Mouse (Mus musculus) CH12.LX (cell line): ENCODE data around the gene Slc22a17. TPM values are rescaled to one million over a fixed set of nuclear protein-coding genes. Genes with fewer than 3 reads are reported as not detected.

Source experiments
- DNase-seq: peaks from one replicate; pipeline ENCODE4 v3.0.0-alpha.2; 2013; ENCODE audit errors: extremely low read depth
- H3K27ac ChIP-seq: 2 replicates; pipeline ENCODE4 v1.5.1; 2012; ENCODE audit warnings: low read depth, mild to moderate bottlenecking, control low read depth, moderate library complexity; ENCODE audit not compliant: insufficient read depth
- H3K27me3 ChIP-seq: replicated peaks from 2 replicates; pipeline ENCODE3; 2012; ENCODE audit warnings: inconsistent platforms
- H3K36me3 ChIP-seq, 2 experiments: replicated peaks in 1 of 2; 2 replicates each; pipeline versions ENCODE3 to v1.6.1; 2012; ENCODE audit warnings: inconsistent platforms in 1 of 2, low read length in 1 of 2, mild to moderate bottlenecking in 1 of 2, mixed read lengths in 1 of 2, moderate library complexity in 1 of 2; ENCODE audit not compliant: control insufficient read depth in 1 of 2, insufficient read depth in 1 of 2
- H3K4me1 ChIP-seq, 2 experiments: 2 replicates each; pipeline ENCODE4 v1.6.1; 2012; ENCODE audit warnings: inconsistent platforms in 1 of 2, moderate library complexity in 1 of 2; ENCODE audit not compliant: insufficient read depth in 2 of 2, control insufficient read depth in 1 of 2
- H3K4me2 ChIP-seq: 2 replicates; pipeline ENCODE4 v1.6.1; 2012; ENCODE audit warnings: low read depth, mild to moderate bottlenecking, control low read depth; ENCODE audit not compliant: poor library complexity, insufficient read depth, severe bottlenecking
- H3K4me3 ChIP-seq, 3 experiments: fragments of 150-350 bp in 1 of 3; sonication (generic) in 1 of 3; replicated peaks in 1 of 3; 2 replicates each; pipeline versions ENCODE3 to v1.5.1; 2011 to 2012; ENCODE audit warnings: low read depth in 2 of 3, low read length in 2 of 3, mild to moderate bottlenecking in 2 of 3, moderate library complexity in 2 of 3, control low read depth in 1 of 3, improper control_type of control experiment in 1 of 3, inconsistent platforms in 1 of 3, mixed read lengths in 1 of 3; ENCODE audit not compliant: poor library complexity in 1 of 3
- H3K79me2 ChIP-seq: replicated peaks from 2 replicates; pipeline ENCODE4 v1.6.1; 2012; ENCODE audit warnings: mild to moderate bottlenecking, moderate library complexity; ENCODE audit not compliant: control insufficient read depth, poor library complexity, insufficient read depth, severe bottlenecking; ENCODE audit errors: extremely low read depth
- H3K9ac ChIP-seq: 2 replicates; pipeline ENCODE4 v1.6.1; 2012; ENCODE audit warnings: low read depth, mild to moderate bottlenecking, control low read depth, moderate library complexity; ENCODE audit not compliant: insufficient read depth
- H3K9me3 ChIP-seq: replicated peaks from 2 replicates; pipeline ENCODE3; 2012; ENCODE audit warnings: low read length, inconsistent platforms, mixed read lengths
- BHLHE40 ChIP-seq: IDR thresholded peaks from 2 replicates; pipeline ENCODE4 v1.6.1; 2011; ENCODE audit warnings: mild to moderate bottlenecking, low read depth, low read length, improper control_type of control experiment
- CHD1 ChIP-seq: IDR thresholded peaks from 2 replicates; pipeline ENCODE4 v1.6.1; 2012; ENCODE audit warnings: low read depth, low read length, improper control_type of control experiment, inconsistent platforms
- CTCF ChIP-seq, 2 experiments: IDR thresholded peaks in 1 of 2; conservative IDR thresholded peaks in 1 of 2; 2 replicates each; pipeline ENCODE4 v1.5.1; 2011 to 2012; ENCODE audit warnings: low read depth in 2 of 2, low read length in 2 of 2, improper control_type of control experiment in 1 of 2, inconsistent platforms in 1 of 2, mild to moderate bottlenecking in 1 of 2, moderate library complexity in 1 of 2
- ELF1 ChIP-seq: IDR thresholded peaks from 2 replicates; pipeline ENCODE4 v1.6.1; 2014; ENCODE audit warnings: low read depth, mild to moderate bottlenecking, inconsistent platforms, low read length, improper control_type of control experiment
- ETS1 ChIP-seq: conservative IDR thresholded peaks from 2 replicates; pipeline ENCODE4 v1.6.1; 2012; ENCODE audit warnings: low read depth, mild to moderate bottlenecking, inconsistent platforms, low read length, improper control_type of control experiment, moderate library complexity
- GABPA ChIP-seq: IDR thresholded peaks from 2 replicates; pipeline ENCODE4 v1.6.1; 2012; ENCODE audit warnings: low read depth, low read length, improper control_type of control experiment, inconsistent platforms; ENCODE audit not compliant: insufficient replicate concordance
- IRF4 ChIP-seq: IDR thresholded peaks from 2 replicates; pipeline ENCODE4 v1.6.1; 2014; ENCODE audit warnings: low read depth, mild to moderate bottlenecking, inconsistent platforms, low read length, improper control_type of control experiment
- JUN ChIP-seq: IDR thresholded peaks from 2 replicates; pipeline ENCODE4 v1.6.1; 2011; ENCODE audit warnings: low read depth, mild to moderate bottlenecking, low read length, improper control_type of control experiment, moderate library complexity; ENCODE audit not compliant: insufficient read depth
- JUND ChIP-seq: conservative IDR thresholded peaks from 2 replicates; pipeline ENCODE4 v1.6.1; 2011; ENCODE audit warnings: low read depth, low read length, improper control_type of control experiment
- KAT2A ChIP-seq: IDR thresholded peaks from 2 replicates; pipeline ENCODE4 v1.6.1; 2012; ENCODE audit warnings: low read length, improper control_type of control experiment, inconsistent platforms; ENCODE audit not compliant: insufficient replicate concordance
- MAFK ChIP-seq: IDR thresholded peaks from 2 replicates; pipeline ENCODE4 v1.6.1; 2011; ENCODE audit warnings: low read length, improper control_type of control experiment; ENCODE audit not compliant: insufficient replicate concordance
- MAX ChIP-seq: IDR thresholded peaks from 2 replicates; pipeline ENCODE4 v1.6.1; 2011; ENCODE audit warnings: low read length, improper control_type of control experiment
- MEF2A ChIP-seq: IDR thresholded peaks from 2 replicates; pipeline ENCODE4 v1.6.1; 2014; ENCODE audit warnings: low read depth, mild to moderate bottlenecking, inconsistent platforms, low read length, improper control_type of control experiment, borderline replicate concordance
- MYC ChIP-seq: IDR thresholded peaks from 2 replicates; pipeline ENCODE4 v1.6.1; 2011; ENCODE audit warnings: low read depth, mild to moderate bottlenecking, improper control_type of control experiment, low read length
- NRF1 ChIP-seq: IDR thresholded peaks from 2 replicates; pipeline ENCODE4 v1.6.1; 2014; ENCODE audit warnings: low read depth, mild to moderate bottlenecking, inconsistent platforms, low read length, improper control_type of control experiment, moderate library complexity
- PAX5 ChIP-seq: IDR thresholded peaks from 2 replicates; pipeline ENCODE4 v1.6.1; 2012; ENCODE audit warnings: low read length, inconsistent platforms, mixed read lengths
- POLR2A ChIP-seq: IDR thresholded peaks from 2 replicates; pipeline ENCODE4 v1.6.1; 2011; ENCODE audit warnings: low read depth, mild to moderate bottlenecking, improper control_type of control experiment, low read length
- POLR2AphosphoS2 ChIP-seq: IDR thresholded peaks from 2 replicates; pipeline ENCODE4 v1.6.1; 2011; ENCODE audit warnings: low read depth, low read length, improper control_type of control experiment
- RAD21 ChIP-seq: IDR thresholded peaks from 2 replicates; pipeline ENCODE4 v1.6.1; 2011; ENCODE audit warnings: low read depth, mild to moderate bottlenecking, low read length, improper control_type of control experiment, moderate library complexity
- SIN3A ChIP-seq: IDR thresholded peaks from 2 replicates; pipeline ENCODE4 v1.6.1; 2012; ENCODE audit warnings: low read length, improper control_type of control experiment, inconsistent platforms
- TBP ChIP-seq: conservative IDR thresholded peaks from 2 replicates; pipeline ENCODE4 v1.6.1; 2011; ENCODE audit warnings: low read depth, low read length, improper control_type of control experiment
- TCF12 ChIP-seq: IDR thresholded peaks from 2 replicates; pipeline ENCODE4 v1.6.1; 2014; ENCODE audit warnings: low read depth, mild to moderate bottlenecking, inconsistent platforms, low read length, improper control_type of control experiment
- UBTF ChIP-seq: IDR thresholded peaks from 2 replicates; pipeline ENCODE4 v1.6.1; 2012; ENCODE audit warnings: low read depth, mild to moderate bottlenecking, inconsistent platforms, low read length, improper control_type of control experiment, moderate library complexity
- USF1 ChIP-seq: IDR thresholded peaks from 2 replicates; pipeline ENCODE4 v1.6.1; 2014; ENCODE audit warnings: low read depth, mild to moderate bottlenecking, inconsistent platforms, low read length, improper control_type of control experiment
- USF2 ChIP-seq: conservative IDR thresholded peaks from 2 replicates; pipeline ENCODE4 v1.6.1; 2011; ENCODE audit warnings: low read depth, low read length, improper control_type of control experiment
- ZKSCAN1 ChIP-seq: IDR thresholded peaks from 2 replicates; pipeline ENCODE4 v1.6.1; 2012; ENCODE audit warnings: low read depth, inconsistent platforms, low read length, improper control_type of control experiment, borderline replicate concordance
- ZMIZ1 ChIP-seq: IDR thresholded peaks from 2 replicates; pipeline ENCODE4 v1.6.1; 2012; ENCODE audit warnings: low read depth, mild to moderate bottlenecking, inconsistent platforms, low read length, improper control_type of control experiment
- dilution Hi-C: fragments of 300-500 bp; cut with MboI; formaldehyde crosslinking; loops from 2 replicates; pipeline ENCODE4 v1.14.3; 2020; ENCODE audit warnings: low sequenced_read_pairs; ENCODE audit not compliant: extremely low pct_unique_long_range_greater_than_20kb, extremely low pct_ligation_motif_present
- in situ Hi-C: fragments of 300-500 bp; cut with MboI; formaldehyde crosslinking; loops from 3 replicates; pipeline ENCODE4 v1.14.3; 2019; ENCODE audit warnings: low sequenced_read_pairs, low pct_ligation_motif_present, low pct_unique_long_range_greater_than_20kb, mixed read lengths
- polyA plus RNA-seq: library from polyadenylated mRNA; unstranded; fragments of >175 nt; gene quantifications from 2 replicates; pipeline ENCODE4 v1.2.1, GENCODE M21; 2012; ENCODE audit warnings: low read depth; ENCODE audit not compliant: insufficient read length
- total RNA-seq, 2 experiments: library from RNA; depleted of rRNA; stranded (reverse); fragments of 300-350 nt in 1 of 2; fragments of >200 nt in 1 of 2; gene quantifications; 2 replicates each; pipeline ENCODE4 v1.2.3; 2012 to 2014

Slc22a17 gene
- total and polyA plus RNA-seq, 3 experiments = 0.04 to 1.1 (median 0.34) TPM

- Histone ChIP-seq H3K9me3 (no peaks in the 10 kb centered on the region), H3K79me2 (no peaks in the 10 kb centered on the region), H3K27ac (no peak overlapping the region), H3K4me3 (no peak overlapping the region), H3K36me3 (peaks cover 0 to 2% of the 10 kb centered on the region in 2 experiments), H3K27me3 (peaks cover 9% of the 10 kb centered on the region), H3K4me1 (no peaks in the 10 kb centered on the region), H3K9ac (no peak overlapping the region), H3K4me2 (no peak overlapping the region)
- in situ Hi-C loops (no loop called here), dilution Hi-C loops (no loop called here)
- no peak for DNase-seq
- TF ChIP-seq MAX (no peak), KAT2A (no peak), USF1 (no peak), JUND (no peak), GABPA (no peak), PAX5 (no peak), IRF4 (no peak), ELF1 (no peak), ETS1 (no peak), MAFK (no peak), TBP (no peak), ZKSCAN1 (no peak), MEF2A (no peak), RAD21 (no peak), POLR2A (no peak), CHD1 (no peak)
These were observed 27.6 kb downstream of the Slc22a17 start for GRCm38 (mm10) chr14:54885309-54885708.

DNA sequence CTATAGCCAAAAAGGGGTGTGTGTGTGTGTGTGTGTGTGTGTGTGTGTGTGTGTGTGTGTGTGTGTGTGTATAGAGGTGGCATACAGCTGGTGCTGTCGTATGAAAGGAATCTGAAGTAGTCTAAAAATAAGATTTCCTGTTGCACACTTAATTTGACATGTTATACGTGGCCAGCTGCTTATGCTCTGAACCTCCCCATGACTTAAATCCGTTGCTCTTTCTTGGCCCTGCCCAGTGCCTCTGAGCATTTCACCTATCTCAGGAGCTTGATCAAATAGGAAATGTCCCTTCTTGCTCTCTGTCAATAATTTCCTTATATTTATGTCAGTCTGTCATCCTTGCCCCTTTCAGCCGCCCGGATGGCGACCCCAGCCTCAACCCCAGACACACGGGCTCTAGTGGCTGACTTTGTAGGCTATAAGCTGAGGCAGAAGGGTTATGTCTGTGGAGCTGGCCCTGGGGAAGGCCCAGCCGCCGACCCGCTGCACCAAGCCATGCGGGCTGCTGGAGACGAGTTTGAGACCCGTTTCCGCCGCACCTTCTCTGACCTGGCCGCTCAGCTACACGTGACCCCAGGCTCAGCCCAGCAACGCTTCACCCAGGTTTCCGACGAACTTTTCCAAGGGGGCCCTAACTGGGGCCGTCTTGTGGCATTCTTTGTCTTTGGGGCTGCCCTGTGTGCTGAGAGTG, 28.8 kb downstream of the Slc22a17 start:
- H3K4me1 ChIP-seq = no peaks in the 10 kb centered on the region
- H3K9me3 ChIP-seq = no peaks in the 10 kb centered on the region
- peak overlapping the region in 2 of 3 experiments; percentile 33 to 40 for H3K4me3 ChIP-seq
- no peak overlapping the region for H3K9ac ChIP-seq
- H3K36me3 ChIP-seq = peaks cover 0 to 2% of the 10 kb centered on the region in 2 experiments
- no peaks in the 10 kb centered on the region for H3K79me2 ChIP-seq
- no peak overlapping the region for H3K27ac ChIP-seq
- in situ Hi-C loops = no loop called here
- no peak for TF ChIP-seq USF2
- no peak for TF ChIP-seq UBTF
- no peak for TF ChIP-seq ZMIZ1
- no peak for TF ChIP-seq MYC
- TF ChIP-seq TBP = no peak
- TF ChIP-seq CTCF (conservative IDR thresholded peaks at IDR 0.05 in 1 of 2, IDR thresholded peaks at IDR 0.05 in 1 of 2; ENCODE audit: low read depth in 2 of 2, low read length in 2 of 2) = no peak
- no peak for TF ChIP-seq SIN3A
- no peak for TF ChIP-seq BHLHE40
- TF ChIP-seq USF1 = no peak
- no peak for TF ChIP-seq TCF12
- no peak for TF ChIP-seq POLR2A
- TF ChIP-seq ZKSCAN1 = no peak
- TF ChIP-seq GABPA = no peak
- no peak for TF ChIP-seq POLR2AphosphoS2
- no peak for TF ChIP-seq NRF1
- no peak for TF ChIP-seq MAFK
- TF ChIP-seq JUN = no peak
- DNase-seq = no peak
- dilution Hi-C loops = no loop called here
- H3K4me2 ChIP-seq = no peak overlapping the region
- peaks cover 9% of the 10 kb centered on the region for H3K27me3 ChIP-seq
